Mouse (Mus musculus) effector memory CD4-positive, alpha-beta T cell, adult 5 months (primary cell): ENCODE measurements around the gene Aoah. TPM values are rescaled to one million over a fixed set of nuclear protein-coding genes. Genes with fewer than 3 reads are reported as not detected.

Experiments used
- polyA plus RNA-seq: library from polyadenylated mRNA; unstranded; fragments of 100-300 nt; shearing (Covaris generic); gene quantifications from one replicate; pipeline ENCODE4 v1.2.1, GENCODE M21; 2017

Gene Aoah
- not detected for polyA plus RNA-seq

GRCm38 (mm10) chr13:20793901-20794300, at the start of gene Aoah:
Gene Aoah (plus strand): TSS chr13:20794113.

GRCm38 (mm10) chr13:21074847-21075246, 280.9 kb downstream of the Aoah start, which contains the start of gene Olfr1370:
Gene Olfr1370 (minus strand): TSS chr13:21074947.

